Mouse (Mus musculus): ENCODE measurements around the gene Sema4f. TPM values are rescaled to one million over a fixed set of nuclear protein-coding genes. Genes with fewer than 3 reads are reported as not detected.

Gene Sema4f
- polyA plus RNA-seq, 1 experiment from 2014 or later = 21.7 TPM

Other genes with a start within 250 kb of the Sema4f start
- gene Pole4, start 234.4 kb downstream of the Sema4f start, polyA plus RNA-seq (2015; fragmentation: Nextera tagmentation; extraction: Ambion mirVana) = 102 and 107 TPM in 2 replicates
- 2.2 and 2.8 TPM in 2 replicates for gene Hk2, start 165.3 kb downstream of the Sema4f start, polyA plus RNA-seq (2015; fragmentation: Nextera tagmentation; extraction: Ambion mirVana)
- 0.22 TPM in 1 of 2 replicates, not detected in the other for gene M1ap, start 7.1 kb upstream of the Sema4f start, polyA plus RNA-seq (2015; fragmentation: Nextera tagmentation; extraction: Ambion mirVana)
- gene Dok1, start 93.7 kb upstream of the Sema4f start, polyA plus RNA-seq (2015; fragmentation: Nextera tagmentation; extraction: Ambion mirVana) = 2.3 TPM in 2 replicates
- gene Loxl3, start 94.4 kb upstream of the Sema4f start, polyA plus RNA-seq (2015; fragmentation: Nextera tagmentation; extraction: Ambion mirVana) = 6.8 and 7.6 TPM in 2 replicates
- gene Aup1, start 114.8 kb upstream of the Sema4f start, polyA plus RNA-seq (2015; fragmentation: Nextera tagmentation; extraction: Ambion mirVana) = 182 and 198 TPM in 2 replicates
- 79.0 and 81.2 TPM in 2 replicates for gene Htra2, start 115.5 kb upstream of the Sema4f start, polyA plus RNA-seq (2015; fragmentation: Nextera tagmentation; extraction: Ambion mirVana)
- 0.51 and 0.75 TPM in 2 replicates for gene Dqx1, start 118.1 kb upstream of the Sema4f start, polyA plus RNA-seq (2015; fragmentation: Nextera tagmentation; extraction: Ambion mirVana)
- gene Tlx2, start 130.5 kb upstream of the Sema4f start, polyA plus RNA-seq (2015; fragmentation: Nextera tagmentation; extraction: Ambion mirVana) = not detected in 2 replicates
- gene Pcgf1, start 138.1 kb upstream of the Sema4f start, polyA plus RNA-seq (2015; fragmentation: Nextera tagmentation; extraction: Ambion mirVana) = 56.3 and 56.8 TPM in 2 replicates
- gene Lbx2, start 146.6 kb upstream of the Sema4f start, polyA plus RNA-seq (2015; fragmentation: Nextera tagmentation; extraction: Ambion mirVana) = 0.36 TPM in 1 of 2 replicates, not detected in the other
- 6.9 and 8.1 TPM in 2 replicates for gene Ccdc142, start 161.8 kb upstream of the Sema4f start, polyA plus RNA-seq (2015; fragmentation: Nextera tagmentation; extraction: Ambion mirVana)
- gene Gm42688, start 161.8 kb upstream of the Sema4f start, polyA plus RNA-seq (2015; fragmentation: Nextera tagmentation; extraction: Ambion mirVana) = 7.3 and 7.4 TPM in 2 replicates
- gene Mrpl53, start 169.3 kb upstream of the Sema4f start, polyA plus RNA-seq (2015; fragmentation: Nextera tagmentation; extraction: Ambion mirVana) = 102 and 105 TPM in 2 replicates
- 24.7 and 27.0 TPM in 2 replicates for gene Mogs, start 175.7 kb upstream of the Sema4f start, polyA plus RNA-seq (2015; fragmentation: Nextera tagmentation; extraction: Ambion mirVana)
- 176 and 196 TPM in 2 replicates for gene Wbp1, start 181.8 kb upstream of the Sema4f start, polyA plus RNA-seq (2015; fragmentation: Nextera tagmentation; extraction: Ambion mirVana)
- gene Ino80b, start 185.7 kb upstream of the Sema4f start, polyA plus RNA-seq (2015; fragmentation: Nextera tagmentation; extraction: Ambion mirVana) = 13.6 and 15.1 TPM in 2 replicates
- gene Rtkn, start 195.7 kb upstream of the Sema4f start, polyA plus RNA-seq (2015; fragmentation: Nextera tagmentation; extraction: Ambion mirVana) = 10.9 and 15.3 TPM in 2 replicates
- gene Wdr54, start 216.6 kb upstream of the Sema4f start, polyA plus RNA-seq (2015; fragmentation: Nextera tagmentation; extraction: Ambion mirVana) = 20.8 and 21.6 TPM in 2 replicates
- 9.5 and 12.0 TPM in 2 replicates for gene 1700003E16Rik, start 216.6 kb upstream of the Sema4f start, polyA plus RNA-seq (2015; fragmentation: Nextera tagmentation; extraction: Ambion mirVana)
- gene Dctn1, start 226.2 kb upstream of the Sema4f start, polyA plus RNA-seq (2015; fragmentation: Nextera tagmentation; extraction: Ambion mirVana) = 162 TPM in 2 replicates

All from midbrain, embryonic 15.5 days (tissue).